Mouse (Mus musculus): ENCODE data around the gene Map2k4.

Map2k4 gene

GRCm38 (mm10) chr11:65712754-65713306, 75.3 kb downstream of the Map2k4 start:
- ATAC-seq (ENCODE audit: low TSS enrichment): peak; percentile 90

GRCm38 (mm10) chr11:65706784-65707183, 81.3 kb downstream of the Map2k4 start:
- ATAC-seq (ENCODE audit: low TSS enrichment): no peak

- no peak for ATAC-seq (ENCODE audit: low TSS enrichment)
These were observed 81.9 kb downstream of the Map2k4 start for GRCm38 (mm10) chr11:65706176-65706575.

GRCm38 (mm10) chr11:65704861-65705260, 83.2 kb downstream of the Map2k4 start:
- no peak for ATAC-seq (ENCODE audit: low TSS enrichment)

GRCm38 (mm10) chr11:65678824-65679402, 109.2 kb downstream of the Map2k4 start:
- ATAC-seq (ENCODE audit: low TSS enrichment): peak; percentile 65

- no peak for ATAC-seq (ENCODE audit: low TSS enrichment)
These were observed 120.6 kb downstream of the Map2k4 start for GRCm38 (mm10) chr11:65667348-65667969.

GRCm38 (mm10) chr11:65664903-65665302, 123.2 kb downstream of the Map2k4 start:
- no peak for ATAC-seq (ENCODE audit: low TSS enrichment)

GRCm38 (mm10) chr11:65661790-65662522, 126.1 kb downstream of the Map2k4 start:
- ATAC-seq (ENCODE audit: low TSS enrichment): no peak

- ATAC-seq (ENCODE audit: low TSS enrichment): no peak
These were observed 134.2 kb downstream of the Map2k4 start for GRCm38 (mm10) chr11:65653932-65654331.

GRCm38 (mm10) chr11:65651426-65651825, 136.7 kb downstream of the Map2k4 start:
- no peak for ATAC-seq (ENCODE audit: low TSS enrichment)

- ATAC-seq (ENCODE audit: low TSS enrichment): no peak
These were observed 138.0 kb downstream of the Map2k4 start for GRCm38 (mm10) chr11:65649956-65650715.

GRCm38 (mm10) chr11:65649469-65649868, 138.6 kb downstream of the Map2k4 start:
- no peak for ATAC-seq (ENCODE audit: low TSS enrichment)

GRCm38 (mm10) chr11:65646314-65646713, 141.8 kb downstream of the Map2k4 start:
- no peak for ATAC-seq (ENCODE audit: low TSS enrichment)

- no peak for ATAC-seq (ENCODE audit: low TSS enrichment)
These were observed 143.6 kb downstream of the Map2k4 start for GRCm38 (mm10) chr11:65644539-65644938.

- no peak for ATAC-seq (ENCODE audit: low TSS enrichment)
These were observed 147.8 kb downstream of the Map2k4 start for GRCm38 (mm10) chr11:65640261-65640660.
